Mouse (Mus musculus): Measurements from ENCODE around the gene Lpcat2b. TPM values are rescaled to one million over a fixed set of nuclear protein-coding genes. Genes with fewer than 3 reads are reported as not detected.

Gene Lpcat2b
- polyA plus RNA-seq, 1 experiment from 2014 or later = not detected

GRCm38 (mm10) chr5:107450299-107450698, 18.9 kb downstream of the Lpcat2b start:
- Histone ChIP-seq H3K9ac (no peak overlapping the region), H3K27ac (no peak overlapping the region), H3K27me3 (no peaks in the 10 kb centered on the region), H3K4me1 (no peaks in the 10 kb centered on the region), H3K36me3 (ENCODE audit: poor library complexity, severe bottlenecking) (no peaks in the 10 kb centered on the region), H3K9me3 (replicated peaks) (no peaks in the 10 kb centered on the region), H3K4me3 (no peak overlapping the region), H3K4me2 (no peak overlapping the region)
- ATAC-seq = no peak
- 96% methylated on average over 5 of the region's 5 CpGs for WGBS

- H3K9me3 ChIP-seq (replicated peaks) = no peaks in the 10 kb centered on the region
- H3K4me1 ChIP-seq = no peaks in the 10 kb centered on the region
- H3K4me3 ChIP-seq = no peak overlapping the region
- ATAC-seq = no peak
- WGBS = 96% methylated on average over 4 of the region's 4 CpGs
- H3K36me3 ChIP-seq (ENCODE audit: poor library complexity, severe bottlenecking) = no peaks in the 10 kb centered on the region
- no peak overlapping the region for H3K27ac ChIP-seq
- no peaks in the 10 kb centered on the region for H3K27me3 ChIP-seq
- H3K9ac ChIP-seq = no peak overlapping the region
- no peak overlapping the region for H3K4me2 ChIP-seq
Measured at GRCm38 (mm10) chr5:107462147-107463076, 31.1 kb downstream of the Lpcat2b start.

DNA sequence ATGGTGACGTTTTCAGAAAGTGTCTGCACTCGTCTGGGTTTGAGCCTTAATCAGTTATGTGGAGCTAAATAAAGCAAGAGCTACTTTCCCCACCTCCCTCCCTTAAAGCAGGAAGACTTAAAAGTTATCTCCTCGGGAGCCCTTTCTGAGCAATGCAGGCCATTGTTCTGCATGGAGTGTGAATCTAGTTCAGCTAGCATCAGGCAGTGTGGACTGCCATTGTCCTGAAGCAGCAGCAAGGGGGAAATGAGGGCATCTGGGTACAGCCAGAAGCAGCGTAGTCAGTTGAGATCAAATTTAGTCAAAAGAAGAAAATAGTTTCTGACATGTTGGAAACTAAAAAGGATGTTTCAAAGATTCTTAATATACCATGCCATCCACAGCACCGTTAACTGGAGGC, 35.2 kb downstream of the Lpcat2b start:
- H3K27ac ChIP-seq = no peak overlapping the region
- WGBS = 27% methylated on average over 5 of the region's 5 CpGs
- H3K4me3 ChIP-seq = no peak overlapping the region
- H3K36me3 ChIP-seq (ENCODE audit: poor library complexity, severe bottlenecking) = peaks cover 8% of the 10 kb centered on the region; the same call in 1 of the 2 replicates
- no peak for ATAC-seq
- H3K9me3 ChIP-seq (replicated peaks) = no peaks in the 10 kb centered on the region
- no peaks in the 10 kb centered on the region for H3K4me1 ChIP-seq
- H3K4me2 ChIP-seq = no peak overlapping the region
- H3K9ac ChIP-seq = no peak overlapping the region
- H3K27me3 ChIP-seq = no peaks in the 10 kb centered on the region

DNA sequence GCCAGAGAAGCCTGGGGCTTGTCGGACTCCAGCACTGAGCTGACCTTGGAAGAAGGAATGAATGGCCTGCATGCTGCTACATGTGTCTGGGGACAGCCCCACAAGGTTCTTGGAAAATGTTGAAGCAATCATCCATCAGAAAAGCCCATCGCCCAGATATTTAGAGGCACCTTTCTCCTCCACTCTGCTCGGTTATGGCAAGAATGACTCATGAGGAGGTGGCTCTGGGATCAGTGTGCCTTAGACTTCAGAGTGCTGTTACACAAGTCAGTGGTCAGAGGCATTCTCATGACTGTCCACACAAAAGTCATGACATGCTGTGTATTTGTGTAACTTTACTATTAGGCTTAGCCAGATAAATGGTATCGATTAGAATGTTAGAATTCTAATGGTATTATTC, 35.7 kb downstream of the Lpcat2b start:
- Histone ChIP-seq H3K27ac (no peak overlapping the region), H3K4me3 (no peak overlapping the region), H3K4me2 (no peak overlapping the region), H3K27me3 (no peaks in the 10 kb centered on the region), H3K9ac (no peak overlapping the region), H3K9me3 (replicated peaks) (no peaks in the 10 kb centered on the region), H3K36me3 (ENCODE audit: poor library complexity, severe bottlenecking) (peaks cover 8% of the 10 kb centered on the region; the same call in 1 of the 2 replicates), H3K4me1 (no peaks in the 10 kb centered on the region)
- no peak for ATAC-seq
- 75% methylated on average over 4 of the region's 4 CpGs for WGBS

DNA sequence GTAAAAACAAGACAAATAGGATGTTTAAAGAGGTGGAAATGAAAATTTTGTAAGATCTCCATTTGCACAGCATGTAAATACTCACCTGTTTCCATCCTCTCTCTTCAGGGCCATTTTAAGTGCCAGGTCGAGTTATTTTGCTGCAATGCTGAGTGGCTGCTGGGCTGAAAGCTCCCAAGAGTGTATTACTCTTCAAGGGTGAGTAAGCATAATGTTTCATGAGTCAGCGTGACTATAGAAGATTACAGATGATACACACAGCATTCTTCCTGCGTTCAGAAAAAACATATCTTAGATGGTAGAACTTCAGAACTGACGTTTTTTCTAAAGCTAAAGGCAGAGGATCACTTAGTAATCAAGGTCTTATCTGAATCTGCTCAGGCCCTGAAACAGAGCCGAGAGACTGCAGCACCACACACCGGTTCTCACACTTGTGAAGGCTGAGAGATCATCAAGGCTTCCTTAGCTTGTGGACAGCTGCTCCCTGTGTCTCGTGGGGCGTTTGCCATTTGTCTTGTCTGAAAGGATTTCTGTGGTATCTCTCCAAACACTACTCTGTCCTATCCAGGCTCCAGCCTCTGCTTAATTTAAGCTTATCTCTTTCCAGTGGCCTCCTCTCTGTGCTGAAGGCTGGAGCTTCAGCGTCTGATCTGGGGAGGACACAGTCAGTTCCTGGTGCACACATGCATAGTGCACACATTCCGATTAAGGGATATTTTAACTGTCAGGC, 39.4 kb downstream of the Lpcat2b start:
- Histone ChIP-seq H3K27ac (no peak overlapping the region), H3K9ac (no peak overlapping the region), H3K4me1 (no peaks in the 10 kb centered on the region), H3K27me3 (no peaks in the 10 kb centered on the region), H3K36me3 (ENCODE audit: poor library complexity, severe bottlenecking) (peaks cover 16% of the 10 kb centered on the region), H3K4me2 (no peak overlapping the region), H3K4me3 (no peak overlapping the region), H3K9me3 (replicated peaks) (no peaks in the 10 kb centered on the region)
- 87% methylated on average over 10 of the region's 10 CpGs for WGBS
- ATAC-seq = no peak

DNA sequence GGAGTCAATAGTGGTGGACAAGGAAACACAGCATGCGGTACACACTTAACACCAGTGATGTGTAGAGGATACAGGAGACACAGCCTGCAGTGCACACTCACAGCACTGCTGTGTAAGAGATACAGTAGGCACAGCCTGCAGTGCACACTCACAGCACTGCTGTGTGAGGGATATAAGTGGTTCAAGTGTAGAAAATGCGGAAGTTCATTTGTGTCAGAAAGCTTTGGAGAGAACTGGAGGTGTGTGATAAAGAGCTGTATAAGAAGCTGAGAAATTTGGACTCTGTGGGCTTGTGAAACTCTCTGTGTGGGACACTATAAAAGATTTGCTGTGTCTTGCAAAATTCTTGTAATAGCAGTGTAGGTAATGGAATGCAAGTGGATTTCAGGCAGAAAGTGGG, 48.8 kb downstream of the Lpcat2b start:
- WGBS = 96% methylated on average over 2 of the region's 2 CpGs
- H3K4me1 ChIP-seq = no peaks in the 10 kb centered on the region
- H3K9ac ChIP-seq = no peak overlapping the region
- no peaks in the 10 kb centered on the region for H3K9me3 ChIP-seq (replicated peaks)
- H3K36me3 ChIP-seq (ENCODE audit: poor library complexity, severe bottlenecking) = peaks cover 3% of the 10 kb centered on the region
- H3K4me2 ChIP-seq = no peak overlapping the region
- H3K27ac ChIP-seq = no peak overlapping the region
- H3K4me3 ChIP-seq = no peak overlapping the region
- ATAC-seq = no peak
- no peaks in the 10 kb centered on the region for H3K27me3 ChIP-seq

Other genes starting within 250 kb of the Lpcat2b start
- 1.3 and 2.1 TPM in 2 replicates for gene Tgfbr3, start 141.9 kb upstream of the Lpcat2b start, polyA plus RNA-seq (2015; fragmentation: Nextera tagmentation; extraction: Ambion mirVana)
- gene Brdt, start 100.4 kb upstream of the Lpcat2b start, polyA plus RNA-seq (2015; fragmentation: Nextera tagmentation; extraction: Ambion mirVana) = 1.1 TPM in 2 replicates
- 1.3 and 2.3 TPM in 2 replicates for gene Ephx4, start 28.8 kb upstream of the Lpcat2b start, polyA plus RNA-seq (2015; fragmentation: Nextera tagmentation; extraction: Ambion mirVana)
- 14.5 and 14.6 TPM in 2 replicates for gene Btbd8, start 6.4 kb downstream of the Lpcat2b start, polyA plus RNA-seq (2015; fragmentation: Nextera tagmentation; extraction: Ambion mirVana)
- gene Gm42669, start 76.1 kb downstream of the Lpcat2b start, polyA plus RNA-seq (2015; fragmentation: Nextera tagmentation; extraction: Ambion mirVana) = 0.57 and 0.71 TPM in 2 replicates
- 0.06 and 0.11 TPM in 2 replicates for gene 1700028K03Rik, start 103.2 kb downstream of the Lpcat2b start, polyA plus RNA-seq (2015; fragmentation: Nextera tagmentation; extraction: Ambion mirVana)
- 16.8 and 18.9 TPM in 2 replicates for gene Rpap2, start 165.8 kb downstream of the Lpcat2b start, polyA plus RNA-seq (2015; fragmentation: Nextera tagmentation; extraction: Ambion mirVana)
- gene Glmn, start 166.3 kb downstream of the Lpcat2b start, polyA plus RNA-seq (2015; fragmentation: Nextera tagmentation; extraction: Ambion mirVana) = 29.0 and 29.9 TPM in 2 replicates